Mouse (Mus musculus) intestine, embryonic 16.5 days (tissue): ENCODE results near the gene Gm49361. TPM values are rescaled to one million over a fixed set of nuclear protein-coding genes. Genes with fewer than 3 reads are reported as not detected.
A peak's percentile ranks its signal among the peaks of the same experiment; 100 is the strongest.

ENCODE experiments used
- ATAC-seq: fragments of 200-750 bp; cut with Nextera tagmentation; 2 replicates; pipeline ENCODE4 v1.8.0; 2017; ENCODE audit warnings: moderate TSS enrichment, moderate library complexity
- H3K27ac ChIP-seq: fragments of 300-500 bp; sonication (generic); 2 replicates; pipeline ENCODE4 v1.5.1; 2014; ENCODE audit warnings: mild to moderate bottlenecking, low read length
- H3K27me3 ChIP-seq: fragments of 300-500 bp; sonication (generic); replicated peaks from 2 replicates; pipeline ENCODE4 v1.6.1; 2014; ENCODE audit warnings: low read length, control low read depth, mixed read lengths; ENCODE audit not compliant: control insufficient read depth, insufficient read depth
- H3K36me3 ChIP-seq: fragments of 300-500 bp; sonication (generic); 2 replicates; pipeline ENCODE4 v1.6.1; 2014; ENCODE audit warnings: low read length, control low read depth; ENCODE audit not compliant: control insufficient read depth, insufficient read depth
- H3K4me1 ChIP-seq: fragments of 300-500 bp; sonication (generic); 2 replicates; pipeline ENCODE4 v1.6.1; 2014; ENCODE audit warnings: low read length, control low read depth, mixed read lengths; ENCODE audit not compliant: control insufficient read depth, insufficient read depth
- H3K4me2 ChIP-seq: fragments of 300-500 bp; sonication (generic); 2 replicates; pipeline ENCODE4 v1.6.1; 2014; ENCODE audit warnings: low read depth, low read length, control low read depth
- H3K4me3 ChIP-seq: fragments of 300-500 bp; sonication (generic); 2 replicates; pipeline ENCODE4 v1.5.1; 2014; ENCODE audit warnings: mild to moderate bottlenecking, low read length
- H3K9ac ChIP-seq: fragments of 300-500 bp; sonication (generic); 2 replicates; pipeline ENCODE4 v1.6.1; 2014; ENCODE audit warnings: low read depth, low read length
- H3K9me3 ChIP-seq: fragments of 300-500 bp; sonication (generic); 2 replicates; pipeline ENCODE4 v1.6.1; 2016; ENCODE audit warnings: low read length, control low read depth; ENCODE audit not compliant: control insufficient read depth
- WGBS: fragments of 180-500 bp; shearing (Covaris S2); extraction: QIAGEN DNeasy Blood & Tissue Kit; methylation state at CpG from one replicate; pipeline ENCODE4 v1.1.7; 2014; 5-methylcytosine and 5-hydroxymethylcytosine counted together
- polyA plus RNA-seq: library from polyadenylated mRNA; unstranded; fragments of >200 nt; fragmentation: Nextera tagmentation; extraction: Ambion mirVana; gene quantifications from 2 replicates; pipeline ENCODE4 v1.2.1, GENCODE M21; 2015

Gene Gm49361
- polyA plus RNA-seq, 1 experiment from 2014 or later = not detected

DNA sequence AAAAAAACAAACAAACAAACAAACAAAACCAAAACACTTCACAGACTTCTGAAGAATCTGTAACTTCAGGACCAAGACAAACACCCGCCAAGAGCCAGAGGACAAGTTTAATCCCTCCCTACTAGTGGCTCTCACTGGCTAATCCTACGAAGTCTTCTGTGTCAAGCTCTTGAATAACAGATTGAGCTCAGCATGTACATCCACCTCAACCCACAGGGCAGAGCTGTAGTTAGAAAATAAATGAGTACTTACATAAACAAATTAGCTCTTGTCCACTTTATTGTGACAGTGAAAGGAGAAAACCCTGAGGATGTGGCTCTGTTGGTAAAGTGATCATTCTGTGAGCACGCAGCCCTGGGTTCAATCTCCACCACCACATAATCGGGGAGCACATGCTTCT, 124.2 kb downstream of the Gm49361 start:
- H3K27me3 ChIP-seq = no peaks in the 10 kb centered on the region
- no peak for ATAC-seq

DNA sequence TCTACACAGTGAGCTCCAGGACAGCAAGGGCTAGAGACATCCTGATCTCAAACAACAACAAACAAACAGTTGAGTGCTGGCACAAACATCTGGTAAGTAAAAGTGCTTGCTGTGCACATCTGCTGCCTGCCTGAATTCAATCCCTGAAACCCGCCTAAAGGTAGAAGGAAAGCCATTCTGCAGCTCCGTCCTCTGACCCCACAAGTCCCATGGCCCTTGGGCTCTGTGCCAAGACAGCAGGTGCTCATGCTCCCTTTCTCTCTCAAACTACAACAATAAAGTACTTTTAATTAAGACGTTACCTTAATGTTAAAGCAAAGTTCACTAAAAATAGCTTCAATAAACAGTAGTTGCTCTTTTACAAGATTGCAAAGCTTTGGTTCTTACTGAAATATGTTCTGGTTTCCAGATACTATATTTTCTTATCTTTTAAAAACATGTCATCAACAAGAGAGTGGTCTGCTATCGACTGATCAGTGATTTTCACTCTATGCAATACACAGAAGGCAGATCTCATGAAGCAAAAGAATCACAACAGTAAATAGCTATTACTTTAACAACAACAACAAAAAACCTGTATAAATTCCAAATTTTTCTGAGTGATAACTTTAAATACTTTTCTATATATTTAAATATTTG, 125.2 kb downstream of the Gm49361 start:
- H3K4me1 ChIP-seq = 0 out of 2 replicates have a peak, but pooled peaks cover 3% of the 10 kb centered on the region
- no peaks in the 10 kb centered on the region for H3K27me3 ChIP-seq
- 0 out of 2 replicates have a peak, but pooled peaks cover under 1% of the 10 kb centered on the region for H3K36me3 ChIP-seq
- H3K4me3 ChIP-seq = no peak overlapping the region
- H3K4me2 ChIP-seq = no peak overlapping the region
- 53% methylated on average over 4 of the region's 4 CpGs for WGBS
- H3K9ac ChIP-seq = no peak overlapping the region
- H3K9me3 ChIP-seq = no peaks in the 10 kb centered on the region
- no peak overlapping the region for H3K27ac ChIP-seq
- peak; percentile 56; the same call in 1 of the 2 replicates for ATAC-seq

More for the DNA sequence above, 124.2 kb downstream of the Gm49361 start:
- WGBS = 86% methylated on average over 4 of the region's 4 CpGs
- H3K4me1 ChIP-seq = 0 out of 2 replicates have a peak, but pooled peaks cover 3% of the 10 kb centered on the region
- H3K4me2 ChIP-seq = no peak overlapping the region
- H3K27ac ChIP-seq = no peak overlapping the region
- no peak overlapping the region for H3K4me3 ChIP-seq
- no peaks in the 10 kb centered on the region for H3K9me3 ChIP-seq
- H3K9ac ChIP-seq = no peak overlapping the region
- 0 out of 2 replicates have a peak, but pooled peaks cover 4% of the 10 kb centered on the region for H3K36me3 ChIP-seq

DNA sequence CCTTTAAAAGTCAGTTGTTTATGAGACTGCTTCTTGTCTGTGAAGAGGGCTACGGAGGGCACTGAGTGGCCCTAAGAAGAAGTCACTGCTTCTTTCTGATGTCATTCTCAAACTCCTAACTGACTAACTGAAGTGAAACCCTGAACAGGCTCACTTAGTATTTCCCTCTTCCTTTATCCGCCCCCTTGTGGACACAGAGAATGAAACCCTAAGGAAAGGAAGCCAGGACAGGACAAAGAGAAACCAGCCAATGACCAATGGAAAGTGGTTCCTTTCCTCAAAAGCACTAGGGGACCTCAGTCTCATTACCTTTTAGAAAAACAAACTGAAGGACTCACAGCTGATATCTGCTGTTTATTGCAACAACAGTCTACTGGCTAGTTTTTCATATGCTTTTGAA, 126.4 kb downstream of the Gm49361 start:
- WGBS = 53% methylated on average over 2 of the region's 2 CpGs
- no peaks in the 10 kb centered on the region for H3K36me3 ChIP-seq
- peak; percentile 50; the same call in 1 of the 2 replicates for ATAC-seq
- H3K4me1 ChIP-seq = 0 out of 2 replicates have a peak, but pooled peaks cover 3% of the 10 kb centered on the region
- H3K27ac ChIP-seq = no peak overlapping the region
- H3K4me3 ChIP-seq = no peak overlapping the region
- H3K9me3 ChIP-seq = no peaks in the 10 kb centered on the region
- H3K4me2 ChIP-seq = no peak overlapping the region
- H3K27me3 ChIP-seq = no peaks in the 10 kb centered on the region
- H3K9ac ChIP-seq = no peak overlapping the region

DNA sequence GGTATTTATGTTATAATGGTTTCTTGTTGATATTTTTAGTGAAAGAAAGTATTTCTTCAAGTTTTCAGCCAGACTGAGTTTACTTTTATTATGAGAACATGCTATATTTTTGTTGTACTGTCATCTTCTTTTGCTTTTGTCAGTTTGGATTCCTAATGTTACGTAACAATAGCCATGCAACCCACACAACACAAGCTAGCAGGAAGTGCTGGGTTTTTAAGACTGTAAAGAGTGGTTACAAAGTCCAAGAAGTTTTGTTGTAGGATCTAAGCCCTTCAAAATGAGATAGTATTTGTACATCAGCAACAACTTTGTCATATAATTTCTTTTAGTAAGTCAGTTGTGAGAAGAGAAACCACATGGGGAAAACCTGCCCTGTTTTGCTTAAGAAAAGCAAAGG, 128.2 kb downstream of the Gm49361 start:
- no peak overlapping the region for H3K27ac ChIP-seq
- no peaks in the 10 kb centered on the region for H3K27me3 ChIP-seq
- no peak for ATAC-seq
- H3K4me1 ChIP-seq = 0 out of 2 replicates have a peak, but pooled peaks cover 3% of the 10 kb centered on the region
- no peak overlapping the region for H3K4me3 ChIP-seq
- 84% methylated on average over 1 of the region's 1 CpGs for WGBS
- no peak overlapping the region for H3K4me2 ChIP-seq
- no peak overlapping the region for H3K9ac ChIP-seq
- no peaks in the 10 kb centered on the region for H3K36me3 ChIP-seq
- H3K9me3 ChIP-seq = no peaks in the 10 kb centered on the region

DNA sequence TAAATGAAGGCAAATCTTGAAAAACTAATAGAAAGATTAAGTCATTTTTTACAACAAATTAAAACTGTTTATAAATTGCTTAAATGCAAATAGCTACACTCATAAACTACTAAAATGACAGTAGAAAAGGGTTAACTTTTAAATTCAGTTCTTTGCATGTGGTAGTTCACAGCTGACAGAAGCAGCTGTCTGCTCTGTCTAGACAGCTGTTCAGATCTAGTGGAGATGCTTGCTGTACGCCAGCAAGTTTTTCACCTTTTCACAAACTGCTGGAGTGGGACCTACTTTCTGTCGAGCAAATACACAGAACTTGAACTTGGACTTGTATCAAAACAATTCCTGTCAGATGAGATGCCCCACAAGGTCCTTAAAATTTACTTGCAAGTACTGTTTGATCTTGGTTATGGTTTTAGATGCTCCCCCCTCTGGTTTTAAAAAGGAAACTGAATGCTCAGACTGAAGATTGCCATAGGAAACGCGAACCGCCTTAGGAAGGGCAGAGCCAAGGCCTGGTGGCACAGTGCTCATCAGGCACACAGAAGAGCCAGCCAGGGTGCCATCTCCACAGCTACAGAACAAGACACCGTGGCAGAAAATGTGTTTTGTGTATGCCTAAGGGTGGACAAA, 129.5 kb downstream of the Gm49361 start:
- Histone ChIP-seq H3K4me1 (0 out of 2 replicates have a peak, but pooled peaks cover 3% of the 10 kb centered on the region), H3K9me3 (no peaks in the 10 kb centered on the region), H3K9ac (no peak overlapping the region), H3K36me3 (no peaks in the 10 kb centered on the region), H3K27me3 (no peaks in the 10 kb centered on the region), H3K4me3 (no peak overlapping the region), H3K4me2 (no peak overlapping the region), H3K27ac (no peak overlapping the region)
- 82% methylated on average over 6 of the region's 6 CpGs for WGBS
- no peak for ATAC-seq

DNA sequence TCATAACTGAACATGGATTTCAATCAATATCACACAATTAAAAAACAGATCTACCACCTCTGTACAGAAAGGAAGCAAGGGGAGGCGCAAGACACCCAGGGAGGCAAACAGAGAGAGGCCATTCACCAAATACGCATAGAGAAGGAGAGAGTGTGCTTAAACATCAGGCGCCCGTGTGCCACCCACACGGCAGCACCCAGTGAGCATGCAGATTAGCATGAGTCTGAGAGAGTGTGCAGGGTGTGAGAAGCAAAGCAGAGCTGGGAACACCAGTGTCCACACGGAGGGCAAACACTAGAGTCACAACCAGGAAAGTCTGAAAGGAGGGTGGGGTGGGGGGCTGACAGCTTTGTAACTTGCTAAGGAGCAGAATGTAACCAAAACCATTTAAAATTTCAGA, 130.1 kb downstream of the Gm49361 start:
- Histone ChIP-seq H3K4me2 (no peak overlapping the region), H3K36me3 (no peaks in the 10 kb centered on the region), H3K27ac (no peak overlapping the region), H3K9me3 (no peaks in the 10 kb centered on the region), H3K9ac (no peak overlapping the region), H3K4me1 (0 out of 2 replicates have a peak, but pooled peaks cover 3% of the 10 kb centered on the region), H3K27me3 (no peaks in the 10 kb centered on the region), H3K4me3 (no peak overlapping the region)
- ATAC-seq = no peak
- 85% methylated on average over 6 of the region's 6 CpGs for WGBS

DNA sequence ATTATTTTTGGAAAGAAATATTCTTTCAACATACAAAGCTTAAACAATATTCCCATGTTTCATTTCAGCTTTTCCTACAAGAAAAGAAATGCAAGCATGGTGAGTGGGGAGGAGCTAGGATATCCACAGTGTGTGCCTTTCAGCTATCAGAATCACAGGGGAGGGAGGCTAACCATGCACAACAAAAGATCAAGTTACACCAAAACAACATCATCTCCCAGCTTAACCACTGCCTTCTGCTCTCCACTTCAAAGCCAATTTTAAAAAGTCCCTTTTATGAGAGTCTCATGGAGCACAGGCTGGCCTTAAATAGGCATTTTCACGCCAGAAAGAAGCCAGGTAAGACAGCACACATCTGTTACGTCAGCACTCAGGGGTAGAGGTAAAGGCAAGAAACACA, 134.9 kb downstream of the Gm49361 start:
- Histone ChIP-seq H3K4me3 (no peak overlapping the region), H3K27ac (no peak overlapping the region)
- ATAC-seq = no peak

DNA sequence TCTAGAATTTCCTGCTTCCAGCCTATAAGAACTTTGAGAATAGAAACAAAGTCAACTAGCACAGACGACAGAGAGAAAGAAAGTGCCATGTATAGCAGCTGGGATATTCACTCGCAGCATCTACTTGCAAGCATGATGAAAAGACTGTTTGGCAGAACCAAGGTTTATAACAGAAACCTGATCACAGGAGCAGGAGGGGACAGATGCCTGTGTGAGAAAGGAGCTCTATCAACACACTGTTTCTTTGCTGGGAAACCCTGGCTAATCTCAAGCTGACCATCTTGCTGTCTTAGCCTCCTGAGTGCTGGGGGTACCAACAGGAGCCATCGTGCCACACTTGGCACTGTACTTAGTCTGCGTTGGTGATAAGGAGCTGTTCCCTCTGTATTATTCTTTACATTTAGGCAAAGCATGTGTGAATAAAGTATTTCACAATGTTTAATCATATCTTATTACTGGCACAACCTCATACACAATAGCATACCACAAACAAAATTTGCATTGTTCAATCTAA, 136.0 kb downstream of the Gm49361 start:
- Histone ChIP-seq H3K4me2 (no peak overlapping the region), H3K27ac (no peak overlapping the region), H3K36me3 (no peaks in the 10 kb centered on the region), H3K9ac (no peak overlapping the region), H3K4me1 (peaks cover 9% of the 10 kb centered on the region; the same call in 1 of the 2 replicates), H3K27me3 (no peaks in the 10 kb centered on the region), H3K9me3 (no peaks in the 10 kb centered on the region), H3K4me3 (no peak overlapping the region)
- 73% methylated on average over 4 of the region's 4 CpGs for WGBS
- ATAC-seq = no peak

More for the DNA sequence above, 134.9 kb downstream of the Gm49361 start:
- Histone ChIP-seq H3K36me3 (no peaks in the 10 kb centered on the region), H3K4me1 (peaks cover 9% of the 10 kb centered on the region; the same call in 1 of the 2 replicates), H3K4me2 (no peak overlapping the region), H3K9ac (no peak overlapping the region), H3K27me3 (no peaks in the 10 kb centered on the region), H3K9me3 (no peaks in the 10 kb centered on the region)
- WGBS = 80% methylated on average over 2 of the region's 2 CpGs

DNA sequence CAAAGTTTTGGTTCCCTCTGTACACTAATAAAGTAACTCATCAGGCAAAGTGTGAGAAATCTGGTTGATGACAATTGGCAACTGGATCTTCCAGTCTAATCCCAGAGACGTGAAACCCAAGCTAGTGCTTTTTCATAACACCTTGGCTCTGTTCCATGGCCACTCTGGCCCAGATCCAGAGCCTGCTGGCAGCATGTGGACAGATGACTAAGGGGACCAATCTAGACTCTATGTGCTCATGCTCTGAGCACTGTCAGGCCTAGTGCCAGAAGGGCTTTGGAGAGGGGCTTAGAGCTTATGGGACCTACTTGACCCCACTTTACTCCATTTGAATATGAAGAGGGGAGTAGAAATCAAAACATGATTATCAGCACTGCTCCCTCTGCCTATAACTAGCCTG, 138.4 kb downstream of the Gm49361 start:
- peak; percentile 78; the same call in 1 of the 2 replicates for ATAC-seq
- H3K27ac ChIP-seq = no peak overlapping the region

More for the DNA sequence above, 138.4 kb downstream of the Gm49361 start:
- Histone ChIP-seq H3K9me3 (no peaks in the 10 kb centered on the region), H3K9ac (no peak overlapping the region), H3K4me3 (no peak overlapping the region), H3K4me1 (peaks cover 9% of the 10 kb centered on the region; the same call in 1 of the 2 replicates), H3K27me3 (no peaks in the 10 kb centered on the region), H3K4me2 (no peak overlapping the region), H3K36me3 (peaks cover 11% of the 10 kb centered on the region)
- WGBS = 9% methylated on average over 1 of the region's 1 CpGs
